Mouse (Mus musculus) lung, embryonic 14.5 days (tissue): Measurements from ENCODE around the gene Sipa1l3. TPM values are rescaled to one million over a fixed set of nuclear protein-coding genes. Genes with fewer than 3 reads are reported as not detected.

Experiments
- ATAC-seq: fragments of 200-750 bp; cut with Nextera tagmentation; 2 replicates; pipeline ENCODE4 v1.8.0; 2017; ENCODE audit warnings: mild to moderate bottlenecking, moderate TSS enrichment, moderate library complexity; ENCODE audit not compliant: insufficient read depth
- DNase-seq: peaks from one replicate; pipeline ENCODE4 v3.0.0-alpha.2; 2015
- H3K27ac ChIP-seq: fragments of 300-500 bp; sonication (generic); 2 replicates; pipeline ENCODE4 v1.5.1; 2014; ENCODE audit warnings: low read depth, mild to moderate bottlenecking, moderate library complexity
- H3K27me3 ChIP-seq: fragments of 300-500 bp; sonication (generic); 2 replicates; pipeline ENCODE4 v1.6.1; 2014; ENCODE audit warnings: low read length, control low read depth; ENCODE audit not compliant: insufficient read depth
- H3K36me3 ChIP-seq: fragments of 300-500 bp; sonication (generic); 2 replicates; pipeline ENCODE4 v1.6.1; 2014; ENCODE audit warnings: control low read depth; ENCODE audit not compliant: insufficient read depth
- H3K4me1 ChIP-seq: fragments of 300-500 bp; sonication (generic); 2 replicates; pipeline ENCODE4 v1.6.1; 2014; ENCODE audit warnings: antibody characterized with exemption, control low read depth; ENCODE audit not compliant: insufficient read depth
- H3K4me2 ChIP-seq: fragments of 300-500 bp; sonication (generic); 2 replicates; pipeline ENCODE4 v1.6.1; 2014; ENCODE audit warnings: mild to moderate bottlenecking
- H3K4me3 ChIP-seq: fragments of 300-500 bp; sonication (generic); 2 replicates; pipeline ENCODE4 v1.5.1; 2014; ENCODE audit warnings: low read depth, low read length
- H3K9ac ChIP-seq: fragments of 300-500 bp; sonication (generic); 2 replicates; pipeline ENCODE4 v1.6.1; 2014
- H3K9me3 ChIP-seq: fragments of 300-500 bp; sonication (generic); 2 replicates; pipeline ENCODE4 v1.6.1; 2016; ENCODE audit warnings: low read depth, low read length, control low read depth
- CTCF ChIP-seq: IDR thresholded peaks from 2 replicates; pipeline ENCODE4 v1.5.1; 2016; ENCODE audit warnings: antibody characterized with exemption, low read depth
- WGBS: fragments of 180-500 bp; shearing (Covaris S2); extraction: QIAGEN DNeasy Blood & Tissue Kit; methylation state at CpG from one replicate; pipeline ENCODE4 v1.1.7; 2014; 5-methylcytosine and 5-hydroxymethylcytosine counted together
- polyA plus RNA-seq: library from polyadenylated mRNA; unstranded; fragments of >200 nt; fragmentation: Nextera tagmentation; extraction: Ambion mirVana; gene quantifications from 2 replicates; pipeline ENCODE4 v1.2.1, GENCODE M21; 2014

The Sipa1l3 gene
- polyA plus RNA-seq, 1 experiment from 2014 or later = 20.2 TPM

DNA sequence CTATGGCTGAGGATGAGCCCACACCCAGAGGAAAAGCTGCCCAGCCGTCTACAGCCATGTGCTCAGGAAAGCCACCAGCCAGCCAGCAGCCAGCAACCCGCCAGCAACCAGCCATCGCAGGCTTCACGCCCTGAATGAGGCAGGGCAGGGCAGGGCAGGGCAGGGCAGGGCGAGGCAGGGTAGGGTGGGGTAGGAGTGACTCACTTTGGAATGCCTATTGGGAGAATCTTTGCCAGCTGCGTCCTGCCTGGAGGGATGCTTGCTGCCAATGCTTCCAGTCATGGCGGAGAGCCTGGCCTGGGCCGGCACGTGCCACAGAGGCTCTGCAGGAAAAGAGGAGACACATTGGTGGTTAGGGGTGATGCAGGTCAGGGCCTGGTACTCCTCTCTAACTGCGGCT, 168.0 kb downstream of the Sipa1l3 start:
- Histone ChIP-seq H3K27me3 (no peaks in the 10 kb centered on the region), H3K27ac (no peak overlapping the region), H3K36me3 (peaks cover 70% of the 10 kb centered on the region), H3K9me3 (no peaks in the 10 kb centered on the region), H3K4me3 (no peak overlapping the region), H3K4me2 (no peak overlapping the region), H3K4me1 (no peaks in the 10 kb centered on the region), H3K9ac (no peak overlapping the region)
- no peak for ATAC-seq
- 92% methylated on average over 10 of the region's 10 CpGs for WGBS
- DNase-seq = no peak
- TF ChIP-seq CTCF = no peak

GRCm38 (mm10) chr7:29346212-29346611, 172.2 kb downstream of the Sipa1l3 start:
- H3K4me3 ChIP-seq = no peak overlapping the region
- no peak overlapping the region for H3K27ac ChIP-seq
- WGBS = 67% methylated on average over 3 of the region's 3 CpGs
- TF ChIP-seq CTCF = no peak
- no peaks in the 10 kb centered on the region for H3K9me3 ChIP-seq
- no peak for DNase-seq
- H3K9ac ChIP-seq = no peak overlapping the region
- no peak overlapping the region for H3K4me2 ChIP-seq
- H3K4me1 ChIP-seq = no peaks in the 10 kb centered on the region
- ATAC-seq = no peak
- H3K36me3 ChIP-seq = peaks cover 53% of the 10 kb centered on the region
- no peaks in the 10 kb centered on the region for H3K27me3 ChIP-seq

- 74% methylated on average over 4 of the region's 4 CpGs for WGBS
- H3K36me3 ChIP-seq = peaks cover 46% of the 10 kb centered on the region
Observed at GRCm38 (mm10) chr7:29345534-29345933, 172.9 kb downstream of the Sipa1l3 start.

GRCm38 (mm10) chr7:29343746-29344145, 174.7 kb downstream of the Sipa1l3 start:
- no peaks in the 10 kb centered on the region for H3K4me1 ChIP-seq

More at GRCm38 (mm10) chr7:29345534-29345933, 172.9 kb downstream of the Sipa1l3 start:
- Histone ChIP-seq H3K4me3 (no peak overlapping the region), H3K27me3 (no peaks in the 10 kb centered on the region), H3K4me2 (no peak overlapping the region), H3K9me3 (no peaks in the 10 kb centered on the region), H3K27ac (no peak overlapping the region), H3K4me1 (no peaks in the 10 kb centered on the region), H3K9ac (no peak overlapping the region)
- TF ChIP-seq CTCF = no peak
- DNase-seq (no peak), ATAC-seq (no peak)

DNA sequence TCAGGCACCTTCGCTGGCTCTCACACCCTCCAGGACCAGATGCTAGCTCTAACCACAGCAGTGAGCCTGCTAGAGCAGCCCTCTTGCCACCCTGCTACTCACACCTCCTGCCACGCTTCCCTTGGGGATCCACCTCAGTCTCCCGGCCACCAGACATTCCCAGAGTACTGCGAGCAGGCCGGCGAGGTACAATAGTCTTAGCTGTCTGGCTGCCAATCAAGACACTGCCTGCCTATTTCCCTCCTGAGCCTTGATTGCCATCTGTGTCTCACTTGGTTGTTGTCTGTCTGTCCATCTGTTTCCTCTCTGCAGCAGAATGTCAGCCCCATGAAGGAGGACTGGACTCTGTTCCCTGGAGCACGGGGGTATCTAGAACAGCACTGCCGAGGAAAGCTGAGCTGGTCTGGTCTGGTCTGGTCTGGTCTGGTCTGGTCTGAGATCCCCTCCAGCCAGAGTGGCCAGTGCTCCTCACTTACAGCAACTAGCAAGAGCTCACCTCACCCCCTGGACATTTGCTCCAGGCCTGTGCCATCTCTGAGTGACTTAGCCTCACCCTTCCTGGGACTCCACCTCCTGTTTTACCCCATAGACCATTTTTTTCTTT, 175.8 kb downstream of the Sipa1l3 start:
- ATAC-seq = no peak
- Histone ChIP-seq H3K4me2 (no peak overlapping the region), H3K27ac (no peak overlapping the region), H3K4me3 (no peak overlapping the region), H3K4me1 (no peaks in the 10 kb centered on the region), H3K36me3 (peaks cover 26% of the 10 kb centered on the region), H3K9me3 (no peaks in the 10 kb centered on the region), H3K9ac (no peak overlapping the region), H3K27me3 (no peaks in the 10 kb centered on the region)
- TF ChIP-seq CTCF = no peak
- DNase-seq = no peak
- WGBS = 63% methylated on average over 8 of the region's 8 CpGs

More at GRCm38 (mm10) chr7:29343746-29344145, 174.7 kb downstream of the Sipa1l3 start:
- Histone ChIP-seq H3K9me3 (no peaks in the 10 kb centered on the region), H3K4me2 (no peak overlapping the region), H3K27me3 (no peaks in the 10 kb centered on the region), H3K36me3 (peaks cover 36% of the 10 kb centered on the region), H3K9ac (no peak overlapping the region), H3K4me3 (no peak overlapping the region), H3K27ac (no peak overlapping the region)
- no peak for DNase-seq
- 92% methylated on average over 7 of the region's 7 CpGs for WGBS
- ATAC-seq = no peak
- TF ChIP-seq CTCF = no peak

- no peak for ATAC-seq
- DNase-seq = no peak
- Histone ChIP-seq H3K27me3 (no peaks in the 10 kb centered on the region), H3K9me3 (no peaks in the 10 kb centered on the region), H3K4me2 (no peak overlapping the region), H3K9ac (no peak overlapping the region), H3K4me1 (no peaks in the 10 kb centered on the region), H3K36me3 (peaks cover 26% of the 10 kb centered on the region), H3K27ac (no peak overlapping the region), H3K4me3 (no peak overlapping the region)
- TF ChIP-seq CTCF = no peak
- WGBS = 67% methylated on average over 12 of the region's 12 CpGs
Observed at GRCm38 (mm10) chr7:29341722-29342121, 176.7 kb downstream of the Sipa1l3 start.

- Histone ChIP-seq H3K4me3 (no peak overlapping the region), H3K27ac (no peak overlapping the region), H3K9ac (no peak overlapping the region), H3K27me3 (no peaks in the 10 kb centered on the region), H3K4me1 (no peaks in the 10 kb centered on the region), H3K4me2 (no peak overlapping the region), H3K36me3 (peaks cover 24% of the 10 kb centered on the region; the same call in 1 of the 2 replicates), H3K9me3 (no peaks in the 10 kb centered on the region)
- ATAC-seq (no peak), DNase-seq (no peak)
- no peak for TF ChIP-seq CTCF
- 81% methylated on average over 8 of the region's 8 CpGs for WGBS
Observed at GRCm38 (mm10) chr7:29340838-29341237, 177.6 kb downstream of the Sipa1l3 start.
